In genomic region chr2:131864262-131864796, GRCm38 (mm10) we compare ENCODE assay signal across 32 mouse cellular contexts. TPM values are rescaled to one million over a fixed set of nuclear protein-coding genes. Genes with fewer than 3 reads are reported as not detected.
DNase-seq lines count a peak whose midpoint lies in the region; ATAC-seq lines count a peak whose summit lies in the region.
"Had no signal": no experiment of that assay in that cellular context is flagged by ENCODE, and none has a peak within 500 bp of the region (broad histone marks: within the 10 kb centered on the region; RNA-seq: fewer than 3 reads in every experiment).

No protein-coding gene starts in this region.

- WGBS in liver, embryonic 11.5 days, result 76% methylated on average over 2 of the region's 2 CpGs
- WGBS in liver, embryonic 15.5 days (ENCODE audit: insufficient replicate concordance), result 26% methylated on average over 2 of the region's 2 CpGs
- 94% methylated on average over 2 of the region's 2 CpGs for WGBS in hindbrain, embryonic 14.5 days
- WGBS in forebrain, embryonic 14.5 days, result 91% methylated on average over 2 of the region's 2 CpGs

- H3K36me3 ChIP-seq in liver, embryonic 11.5 days (ENCODE audit: control insufficient read depth, insufficient read depth, low read length), result no peaks in the 10 kb centered on the region
- H3K36me3 ChIP-seq in liver, embryonic 15.5 days (replicated peaks), result no peaks in the 10 kb centered on the region
- no peaks in the 10 kb centered on the region for H3K36me3 ChIP-seq in hindbrain, embryonic 14.5 days (replicated peaks; ENCODE audit: control insufficient read depth, insufficient read depth)
- no peaks in the 10 kb centered on the region for H3K36me3 ChIP-seq in forebrain, embryonic 14.5 days (ENCODE audit: control insufficient read depth, insufficient read depth, low read length)
- H3K36me3 ChIP-seq: heart, embryonic 15.5 days; intestine, embryonic 15.5 days; limb, embryonic 12.5 days; midbrain, embryonic 15.5 days had no signal

- ATAC-seq in liver, embryonic 11.5 days (replicated peaks; ENCODE audit: low FRiP score), result peak; percentile 70
- peak; percentile 39; the same call in 1 of the 2 replicates for ATAC-seq in common myeloid progenitor, adult 5-6 weeks (replicated peaks; ENCODE audit: low read depth, poor library complexity, severe bottlenecking)
- peak; percentile 72; the same call in 1 of the 2 replicates for ATAC-seq in liver, embryonic 15.5 days (ENCODE audit: insufficient read depth)
- ATAC-seq in hindbrain, embryonic 14.5 days (ENCODE audit: low FRiP score), result no peak
- no peak for ATAC-seq in forebrain, embryonic 14.5 days
- ATAC-seq: hindbrain, embryonic 16.5 days; intestine, embryonic 15.5 days; midbrain, embryonic 15.5 days had no signal

- DNase-seq in liver, embryonic 11.5 days (ENCODE audit: low spot score), result no peak
- DNase-seq in liver, result no peak
- DNase-seq in hindbrain, embryonic 14.5 days (ENCODE audit: low spot score), result no peak
- DNase-seq in lung, postnatal 36 days, result no peak
- DNase-seq in forebrain, embryonic 14.5 days (ENCODE audit: low spot score), result no peak
- DNase-seq: cerebellum, adult 2 months; cerebellum, postnatal 36 days; gastrocnemius, adult 2 months; heart, postnatal 4 days; kidney, adult 8-10 months; kidney, postnatal 10 days; lung, adult 2 months; lung, postnatal 14 days; thymus, adult 18-20 months; thymus, postnatal 36 days had no signal

- H3K9ac ChIP-seq in liver, embryonic 11.5 days (ENCODE audit: low read depth, low read length), result no peak overlapping the region
- H3K9ac ChIP-seq in liver, embryonic 15.5 days, result no peak overlapping the region
- no peak overlapping the region for H3K9ac ChIP-seq in hindbrain, embryonic 14.5 days
- no peak overlapping the region for H3K9ac ChIP-seq in forebrain, embryonic 14.5 days (ENCODE audit: low read length)
- H3K9ac ChIP-seq: heart, embryonic 15.5 days; intestine, embryonic 15.5 days; limb, embryonic 12.5 days; midbrain, embryonic 15.5 days had no signal

- no peak overlapping the region for H3K4me3 ChIP-seq in liver, embryonic 11.5 days (ENCODE audit: low read depth, low read length)
- no peak overlapping the region for H3K4me3 ChIP-seq in liver, embryonic 15.5 days (replicated peaks)
- no peak overlapping the region for H3K4me3 ChIP-seq in hindbrain, embryonic 14.5 days (replicated peaks; ENCODE audit: low read length)
- H3K4me3 ChIP-seq in forebrain, embryonic 14.5 days (ENCODE audit: low read depth, low read length), result no peak overlapping the region
- H3K4me3 ChIP-seq: gastrocnemius, adult 2 months; heart, embryonic 15.5 days; intestine, embryonic 15.5 days; limb, embryonic 12.5 days; megakaryocyte, embryonic 14.5 days; midbrain, embryonic 15.5 days had no signal

- no peaks in the 10 kb centered on the region for H3K9me3 ChIP-seq in liver, embryonic 11.5 days (ENCODE audit: control insufficient read depth, low read length)
- no peaks in the 10 kb centered on the region for H3K9me3 ChIP-seq in liver, embryonic 15.5 days (replicated peaks)
- no peaks in the 10 kb centered on the region for H3K9me3 ChIP-seq in hindbrain, embryonic 14.5 days (ENCODE audit: control insufficient read depth, low read length)
- no peaks in the 10 kb centered on the region for H3K9me3 ChIP-seq in forebrain, embryonic 14.5 days (replicated peaks; ENCODE audit: control insufficient read depth, low read length)
- H3K9me3 ChIP-seq: heart, embryonic 15.5 days; intestine, embryonic 15.5 days; limb, embryonic 12.5 days; megakaryocyte, embryonic 14.5 days; midbrain, embryonic 15.5 days had no signal

- H3K4me2 ChIP-seq in liver, embryonic 11.5 days, result no peak overlapping the region
- no peak overlapping the region for H3K4me2 ChIP-seq in liver, embryonic 15.5 days
- no peak overlapping the region for H3K4me2 ChIP-seq in hindbrain, embryonic 14.5 days (replicated peaks)
- H3K4me2 ChIP-seq in forebrain, embryonic 14.5 days (ENCODE audit: low read length), result no peak overlapping the region
- H3K4me2 ChIP-seq: heart, embryonic 15.5 days; intestine, embryonic 15.5 days; limb, embryonic 12.5 days; midbrain, embryonic 15.5 days had no signal

- no peak overlapping the region for H3K27ac ChIP-seq in liver, embryonic 11.5 days (ENCODE audit: low read depth, low read length)
- H3K27ac ChIP-seq in liver, embryonic 15.5 days (replicated peaks), result peak overlapping the region; percentile 55; the same call in 1 of the 2 replicates
- H3K27ac ChIP-seq in hindbrain, embryonic 14.5 days, result no peak overlapping the region
- H3K27ac ChIP-seq in forebrain, embryonic 14.5 days (ENCODE audit: low read depth, low read length), result no peak overlapping the region
- H3K27ac ChIP-seq: gastrocnemius, adult 2 months; heart, embryonic 15.5 days; intestine, embryonic 15.5 days; limb, embryonic 12.5 days; midbrain, embryonic 15.5 days had no signal

- no peaks in the 10 kb centered on the region for H3K27me3 ChIP-seq in liver, embryonic 11.5 days (replicated peaks; ENCODE audit: control insufficient read depth, insufficient read depth, low read length)
- H3K27me3 ChIP-seq in liver, embryonic 15.5 days, result peaks cover 2% of the 10 kb centered on the region; the same call in 1 of the 2 replicates
- H3K27me3 ChIP-seq in hindbrain, embryonic 14.5 days (ENCODE audit: control insufficient read depth, insufficient read depth, low read length), result no peaks in the 10 kb centered on the region
- no peaks in the 10 kb centered on the region for H3K27me3 ChIP-seq in forebrain, embryonic 14.5 days (replicated peaks; ENCODE audit: control insufficient read depth, insufficient read depth, low read length)
- H3K27me3 ChIP-seq: heart, embryonic 15.5 days; intestine, embryonic 15.5 days; limb, embryonic 12.5 days; midbrain, embryonic 15.5 days had no signal

- H3K4me1 ChIP-seq in liver, embryonic 11.5 days (replicated peaks; ENCODE audit: control insufficient read depth, insufficient read depth, low read length), result peaks cover 6% of the 10 kb centered on the region; the same call in 1 of the 2 replicates
- peaks cover 31% of the 10 kb centered on the region for H3K4me1 ChIP-seq in liver, embryonic 15.5 days (replicated peaks)
- H3K4me1 ChIP-seq in hindbrain, embryonic 14.5 days (replicated peaks; ENCODE audit: control insufficient read depth, insufficient read depth, low read length), result no peaks in the 10 kb centered on the region
- peaks cover 4% of the 10 kb centered on the region for H3K4me1 ChIP-seq in forebrain, embryonic 14.5 days (ENCODE audit: control insufficient read depth, insufficient read depth, low read length)
- H3K4me1 ChIP-seq: heart, embryonic 15.5 days; intestine, embryonic 15.5 days; limb, embryonic 12.5 days had no signal

RNA-seq across cellular contexts. Expression of gene Erv3, which starts 4.8 kb away (rescaled TPM):
- not detected in 2 replicates for polyA plus RNA-seq in liver, embryonic 11.5 days (2014; fragmentation: Nextera tagmentation; extraction: Ambion mirVana)
- total RNA-seq in common myeloid progenitor, adult 5-6 weeks (2017), result not detected in 2 replicates
- not detected in 2 replicates for polyA plus RNA-seq in liver, embryonic 15.5 days (2015; fragmentation: Nextera tagmentation; extraction: Ambion mirVana)
- polyA plus RNA-seq in hindbrain, embryonic 14.5 days (2014; fragmentation: Nextera tagmentation; extraction: Ambion mirVana), result 0.07 TPM in 1 of 2 replicates, not detected in the other
- polyA plus RNA-seq in forebrain, embryonic 14.5 days (2014; fragmentation: Nextera tagmentation; extraction: Ambion mirVana), result not detected in 2 replicates
- total RNA-seq: adrenal gland, postnatal 4 days; gastrocnemius, adult 2 months; heart, postnatal 4 days had no signal
- polyA plus RNA-seq: C2C12; embryonic facial prominence, embryonic 14.5 days; heart, embryonic 15.5 days; hindbrain, embryonic 16.5 days; intestine, embryonic 15.5 days; limb, embryonic 12.5 days; lung, adult 2 months; midbrain, embryonic 15.5 days; neural tube, embryonic 14.5 days; stomach, embryonic 16.5 days had no signal

RNA-seq across cellular contexts. Expression of gene Prnp, which starts 45.4 kb away (rescaled TPM):
- 32.6 and 33.3 TPM in 2 replicates for polyA plus RNA-seq in liver, embryonic 11.5 days (2014; fragmentation: Nextera tagmentation; extraction: Ambion mirVana)
- total RNA-seq in common myeloid progenitor, adult 5-6 weeks (2017), result 4.0 and 5.5 TPM in 2 replicates
- 32.1 and 34.1 TPM in 2 replicates for polyA plus RNA-seq in liver, embryonic 15.5 days (2015; fragmentation: Nextera tagmentation; extraction: Ambion mirVana)
- 99.5 and 101 TPM in 2 replicates for polyA plus RNA-seq in hindbrain, embryonic 14.5 days (2014; fragmentation: Nextera tagmentation; extraction: Ambion mirVana)
- polyA plus RNA-seq in forebrain, embryonic 14.5 days (2014; fragmentation: Nextera tagmentation; extraction: Ambion mirVana), result 111 and 125 TPM in 2 replicates

RNA-seq across cellular contexts. Expression of gene Prn, which starts 45.4 kb away (rescaled TPM):
- polyA plus RNA-seq in liver, embryonic 11.5 days (2014; fragmentation: Nextera tagmentation; extraction: Ambion mirVana), result 0.25 TPM in 1 of 2 replicates, not detected in the other
- total RNA-seq in common myeloid progenitor, adult 5-6 weeks (2017), result not detected in 2 replicates
- polyA plus RNA-seq in liver, embryonic 15.5 days (2015; fragmentation: Nextera tagmentation; extraction: Ambion mirVana), result 0.12 TPM in 1 of 2 replicates, not detected in the other
- not detected in 2 replicates for polyA plus RNA-seq in hindbrain, embryonic 14.5 days (2014; fragmentation: Nextera tagmentation; extraction: Ambion mirVana)
- polyA plus RNA-seq in forebrain, embryonic 14.5 days (2014; fragmentation: Nextera tagmentation; extraction: Ambion mirVana), result 0.32 TPM in 1 of 2 replicates, not detected in the other
- total RNA-seq: adrenal gland, postnatal 4 days; gastrocnemius, postnatal 4 days; layer of hippocampus, adult 18-20 months; layer of hippocampus, postnatal 25 days had no signal
- polyA plus RNA-seq: C2C12; cerebellum, adult 2 months; embryonic facial prominence, embryonic 14.5 days; frontal cortex, adult 2 months; heart, embryonic 15.5 days; hindbrain, embryonic 16.5 days; limb, embryonic 12.5 days; lung, adult 2 months; midbrain, embryonic 15.5 days; neural tube, embryonic 14.5 days; stomach, embryonic 16.5 days had no signal

Comparison
In these comparisons a context has a peak if more than half of its experiments do, and no peak if none do; other contexts are left out.
1. ATAC-seq: peak in liver, embryonic 11.5 days (single experiment), common myeloid progenitor, adult 5-6 weeks (single experiment) and liver, embryonic 15.5 days (single experiment); none in hindbrain, embryonic 14.5 days (single experiment) and forebrain, embryonic 14.5 days (single experiment).